Mouse (Mus musculus) hindbrain, embryonic 10.5 days (tissue): ENCODE data around the gene Ifnz. TPM values are rescaled to one million over a fixed set of nuclear protein-coding genes. Genes with fewer than 3 reads are reported as not detected.
A peak's percentile ranks its signal among the peaks of the same experiment; 100 is the strongest.
"Not testable (repeated sequence)": the region's sequence is repeated elsewhere in the genome, so short reads cannot be mapped to it uniquely, and the experiment has no call there.

ENCODE experiments used
- DNase-seq: peaks from one replicate; pipeline ENCODE4 v3.0.0-alpha.2; 2017; ENCODE audit warnings: low spot score
- H3K27ac ChIP-seq: fragments of 300-500 bp; sonication (generic); 2 replicates; pipeline ENCODE4 v1.5.1; 2016; ENCODE audit warnings: mild to moderate bottlenecking, moderate library complexity
- H3K27me3 ChIP-seq: fragments of 300-500 bp; sonication (generic); 2 replicates; pipeline ENCODE4 v1.6.1; 2016; ENCODE audit warnings: mild to moderate bottlenecking; ENCODE audit not compliant: poor library complexity, insufficient read depth, severe bottlenecking
- H3K36me3 ChIP-seq: fragments of 300-500 bp; sonication (generic); 2 replicates; pipeline ENCODE4 v1.6.1; 2016; ENCODE audit warnings: mild to moderate bottlenecking, moderate library complexity
- H3K4me1 ChIP-seq: fragments of 300-500 bp; sonication (generic); replicated peaks from 2 replicates; pipeline ENCODE4 v1.6.1; 2016; ENCODE audit warnings: mild to moderate bottlenecking
- H3K4me3 ChIP-seq: fragments of 300-500 bp; sonication (generic); 2 replicates; pipeline ENCODE4 v1.5.1; 2016; ENCODE audit warnings: mild to moderate bottlenecking, moderate library complexity
- H3K9me3 ChIP-seq: fragments of 300-500 bp; sonication (generic); 2 replicates; pipeline ENCODE4 v1.6.1; 2016; ENCODE audit warnings: mild to moderate bottlenecking, moderate library complexity
- WGBS: fragments of 180-500 bp; shearing (Covaris S2); methylation state at CpG from one replicate; pipeline ENCODE4 v1.1.7; 2016; 5-methylcytosine and 5-hydroxymethylcytosine counted together
- polyA plus RNA-seq: library from polyadenylated mRNA; unstranded; fragments of >200 nt; fragmentation: Nextera tagmentation; extraction: Ambion mirVana; gene quantifications from 2 replicates; pipeline ENCODE4 v1.2.1, GENCODE M21; 2016

Ifnz gene
- polyA plus RNA-seq, 1 experiment from 2014 or later = not detected

- H3K9me3 ChIP-seq, H3K4me3 ChIP-seq, H3K27me3 ChIP-seq, H3K36me3 ChIP-seq, H3K27ac ChIP-seq, DNase-seq, H3K4me1 ChIP-seq: not testable (repeated sequence)
- no CpG with 5 or more reads among the region's 28 CpGs for WGBS
Observed at GRCm38 (mm10) chr4:88797097-88797496, 15.2 kb downstream of the Ifnz start, which contains the start of gene Gm13279. Gene Gm13279 (plus strand): TSS chr4:88797397.

- not testable (repeated sequence) for H3K9me3 ChIP-seq, DNase-seq, H3K4me3 ChIP-seq, H3K4me1 ChIP-seq, H3K36me3 ChIP-seq, H3K27ac ChIP-seq, H3K27me3 ChIP-seq
- WGBS = 11% methylated on average over 6 of the region's 7 CpGs
Observed at GRCm38 (mm10) chr4:88799365-88799764, 17.4 kb downstream of the Ifnz start, which contains the start of gene Gm13285. Gene Gm13285 (plus strand): TSS chr4:88799665.

GRCm38 (mm10) chr4:88802954-88803353 lies 21.0 kb downstream of the Ifnz start, which contains the start of gene Gm13287:
Gene Gm13287 (plus strand): TSS chr4:88803254.
- not testable (repeated sequence) for DNase-seq, H3K36me3 ChIP-seq, H3K9me3 ChIP-seq, H3K4me1 ChIP-seq, H3K4me3 ChIP-seq, H3K27ac ChIP-seq
- WGBS = no CpG with 5 or more reads among the region's 29 CpGs
- peaks cover 13% of the 10 kb centered on the region; the same call in 1 of the 2 replicates for H3K27me3 ChIP-seq

GRCm38 (mm10) chr4:88805231-88805630 lies 23.3 kb downstream of the Ifnz start, which contains the start of gene Gm13288:
Gene Gm13288 (plus strand): TSS chr4:88805531.
- H3K4me1 ChIP-seq, H3K9me3 ChIP-seq, H3K27ac ChIP-seq, H3K36me3 ChIP-seq, DNase-seq: not testable (repeated sequence)
- no CpG with 5 or more reads among the region's 8 CpGs for WGBS
- Histone ChIP-seq H3K4me3 (0 out of 2 replicates have a peak within 1 kb of the TSS, but pooled peaks have one; percentile 27), H3K27me3 (peaks cover 15% of the 10 kb centered on the region; the same call in 1 of the 2 replicates)

- 0% methylated on average over 8 of the region's 34 CpGs for WGBS
- H3K4me3 ChIP-seq = 0 out of 2 replicates have a peak overlapping the region, but pooled peaks have one; percentile 27
- DNase-seq, H3K36me3 ChIP-seq, H3K4me1 ChIP-seq, H3K27ac ChIP-seq, H3K9me3 ChIP-seq: not testable (repeated sequence)
- H3K27me3 ChIP-seq = peaks cover 15% of the 10 kb centered on the region; the same call in 1 of the 2 replicates
Observed at GRCm38 (mm10) chr4:88805761-88806160, 23.8 kb downstream of the Ifnz start.

GRCm38 (mm10) chr4:88815928-88816327 lies 34.0 kb downstream of the Ifnz start, which contains the start of gene Ifna7:
Gene Ifna7 (plus strand): TSS chr4:88816228.
- no peaks in the 10 kb centered on the region for H3K9me3 ChIP-seq
- no peaks in the 10 kb centered on the region for H3K27me3 ChIP-seq
- 67% methylated on average over 3 of the region's 3 CpGs for WGBS
- no peak for DNase-seq
- H3K4me1 ChIP-seq = no peaks in the 10 kb centered on the region
- no peak within 1 kb of the TSS for H3K27ac ChIP-seq
- no peaks in the 10 kb centered on the region for H3K36me3 ChIP-seq
- no peak within 1 kb of the TSS for H3K4me3 ChIP-seq

GRCm38 (mm10) chr4:88819659-88820058 lies 37.7 kb downstream of the Ifnz start, which contains the start of gene Ifna11:
Gene Ifna11 (plus strand): TSS chr4:88819959.
- Histone ChIP-seq H3K36me3 (no peaks in the 10 kb centered on the region), H3K27ac (no peak within 1 kb of the TSS), H3K9me3 (no peaks in the 10 kb centered on the region), H3K4me1 (no peaks in the 10 kb centered on the region), H3K4me3 (no peak within 1 kb of the TSS), H3K27me3 (no peaks in the 10 kb centered on the region)
- DNase-seq = no peak
- 82% methylated on average over 1 of the region's 1 CpGs for WGBS

- H3K4me1 ChIP-seq = no peaks in the 10 kb centered on the region
- no peak overlapping the region for H3K4me3 ChIP-seq
- H3K27me3 ChIP-seq = no peaks in the 10 kb centered on the region
- DNase-seq = peak; percentile 5
- H3K9me3 ChIP-seq = no peaks in the 10 kb centered on the region
- H3K36me3 ChIP-seq = no peaks in the 10 kb centered on the region
- H3K27ac ChIP-seq = no peak overlapping the region
- 25% methylated on average over 4 of the region's 4 CpGs for WGBS
Observed at GRCm38 (mm10) chr4:88822995-88823394, 41.1 kb downstream of the Ifnz start.

GRCm38 (mm10) chr4:88827116-88827515 lies 45.2 kb downstream of the Ifnz start, which contains the start of gene Ifna6:
Gene Ifna6 (plus strand): TSS chr4:88827416.
- not testable (repeated sequence) for DNase-seq, H3K27me3 ChIP-seq

GRCm38 (mm10) chr4:88830523-88830922 lies 48.6 kb downstream of the Ifnz start:
- no peaks in the 10 kb centered on the region for H3K27me3 ChIP-seq
- DNase-seq = no peak
- H3K36me3 ChIP-seq = no peaks in the 10 kb centered on the region
- no peak overlapping the region for H3K27ac ChIP-seq
- WGBS = 24% methylated on average over 4 of the region's 4 CpGs
- no peak overlapping the region for H3K4me3 ChIP-seq
- H3K4me1 ChIP-seq = no peaks in the 10 kb centered on the region
- H3K9me3 ChIP-seq = no peaks in the 10 kb centered on the region

More at GRCm38 (mm10) chr4:88827116-88827515, 45.2 kb downstream of the Ifnz start, which contains the start of gene Ifna6:
- not testable (repeated sequence) for H3K9me3 ChIP-seq, H3K36me3 ChIP-seq, H3K4me1 ChIP-seq, H3K27ac ChIP-seq, H3K4me3 ChIP-seq

Other genes starting within 250 kb of the Ifnz start
- gene Ifna15, start 223.9 kb upstream of the Ifnz start, polyA plus RNA-seq = not detected in 2 replicates
- gene Ifna14, start 210.3 kb upstream of the Ifnz start, polyA plus RNA-seq = not detected in 2 replicates
- not detected in 2 replicates for gene Ifna9, start 189.7 kb upstream of the Ifnz start, polyA plus RNA-seq
- not detected in 2 replicates for gene Ifna12, start 178.8 kb upstream of the Ifnz start, polyA plus RNA-seq
- not detected in 2 replicates for gene C87499, start 147.7 kb upstream of the Ifnz start, polyA plus RNA-seq
- not detected in 2 replicates for gene Ifna13, start 137.7 kb upstream of the Ifnz start, polyA plus RNA-seq
- not detected in 2 replicates for gene Ifna16, start 105.2 kb upstream of the Ifnz start, polyA plus RNA-seq
- gene Ifna2, start 98.2 kb upstream of the Ifnz start, polyA plus RNA-seq = not detected in 2 replicates
- not detected in 2 replicates for gene Ifnab, start 90.8 kb upstream of the Ifnz start, polyA plus RNA-seq
- gene Gm26566, start 60.3 kb upstream of the Ifnz start, polyA plus RNA-seq = 0.68 and 1.3 TPM in 2 replicates
- 74.4 and 90.5 TPM in 2 replicates for gene Klhl9, start 59.7 kb upstream of the Ifnz start, polyA plus RNA-seq
- gene Gm13271, start 27.3 kb upstream of the Ifnz start, polyA plus RNA-seq = not detected in 2 replicates
- 0.34 TPM in 1 of 2 replicates, not detected in the other for gene Gm13283, start 22.0 kb upstream of the Ifnz start, polyA plus RNA-seq
- gene Gm13290, start 8.3 kb upstream of the Ifnz start, polyA plus RNA-seq = 0.22 TPM in 1 of 2 replicates, not detected in the other
- not detected in 2 replicates for gene Gm13289, start 5.2 kb upstream of the Ifnz start, polyA plus RNA-seq
- gene Gm13272, start 2.3 kb upstream of the Ifnz start, polyA plus RNA-seq = not detected in 2 replicates
- gene Gm13276, start 3.6 kb downstream of the Ifnz start, polyA plus RNA-seq = not detected in 2 replicates
- not detected in 2 replicates for gene Gm13277, start 6.5 kb downstream of the Ifnz start, polyA plus RNA-seq
- gene Gm13278, start 9.4 kb downstream of the Ifnz start, polyA plus RNA-seq = not detected in 2 replicates
- gene Gm13275, start 12.4 kb downstream of the Ifnz start, polyA plus RNA-seq = not detected in 2 replicates
- not detected in 2 replicates for gene Gm13279, start 15.3 kb downstream of the Ifnz start, polyA plus RNA-seq
- gene Gm13285, start 17.5 kb downstream of the Ifnz start, polyA plus RNA-seq = 0.10 and 0.40 TPM in 2 replicates
- not detected in 2 replicates for gene Gm13287, start 21.1 kb downstream of the Ifnz start, polyA plus RNA-seq
- gene Gm13288, start 23.4 kb downstream of the Ifnz start, polyA plus RNA-seq = not detected in 2 replicates
- not detected in 2 replicates for gene Ifna7, start 34.1 kb downstream of the Ifnz start, polyA plus RNA-seq
- not detected in 2 replicates for gene Ifna11, start 37.8 kb downstream of the Ifnz start, polyA plus RNA-seq
- gene Ifna6, start 45.3 kb downstream of the Ifnz start, polyA plus RNA-seq = not detected in 2 replicates
- not detected in 2 replicates for gene Ifna5, start 53.4 kb downstream of the Ifnz start, polyA plus RNA-seq
- not detected in 2 replicates for gene Ifna4, start 59.7 kb downstream of the Ifnz start, polyA plus RNA-seq
- gene Ifna1, start 68.0 kb downstream of the Ifnz start, polyA plus RNA-seq = not detected in 2 replicates
- gene Ifne, start 98.1 kb downstream of the Ifnz start, polyA plus RNA-seq = not detected in 2 replicates